Mouse (Mus musculus) lung, adult 18-20 months (tissue): Measurements from ENCODE around the gene Ptprn2.
"Not testable (repeated sequence)": the region's sequence is repeated elsewhere in the genome, so short reads cannot be mapped to it uniquely, and the experiment has no call there.

Experiments
- DNase-seq, 2 experiments: peaks; one replicate each; pipeline ENCODE4 v3.0.0; 2022; ENCODE audit warnings: mixed read lengths in 2 of 2

The Ptprn2 gene

GRCm38 (mm10) chr12:116485591-116486403 is at the start of gene Ptprn2:
Gene Ptprn2, plus strand, starts transcription at chr12:116485720.
- DNase-seq, result peak; percentile 10 to 11

GRCm38 (mm10) chr12:116436125-116436524 is 49.4 kb upstream of the Ptprn2 start:
- DNase-seq, result no peak

DNA sequence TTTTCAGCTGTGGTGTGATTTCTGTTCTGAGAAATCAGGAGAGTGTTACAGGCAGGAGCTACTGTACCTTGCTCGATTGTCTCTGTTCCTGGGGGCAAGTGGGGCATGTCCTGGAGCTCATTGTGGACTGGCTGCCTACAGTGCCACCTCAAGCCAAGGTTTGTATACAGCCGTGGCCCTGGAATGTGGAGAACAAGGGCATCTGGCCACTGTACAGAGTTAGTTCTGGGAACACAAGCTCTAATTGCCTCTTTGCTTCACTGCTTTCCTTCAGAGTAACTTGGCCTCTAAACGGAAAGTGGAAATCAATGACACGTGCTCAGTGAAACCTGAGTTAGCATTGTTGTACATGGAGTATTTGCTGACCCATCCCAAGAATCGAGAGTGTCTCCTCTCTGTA is 46.9 kb upstream of the Ptprn2 start:
- DNase-seq, result no peak

DNA sequence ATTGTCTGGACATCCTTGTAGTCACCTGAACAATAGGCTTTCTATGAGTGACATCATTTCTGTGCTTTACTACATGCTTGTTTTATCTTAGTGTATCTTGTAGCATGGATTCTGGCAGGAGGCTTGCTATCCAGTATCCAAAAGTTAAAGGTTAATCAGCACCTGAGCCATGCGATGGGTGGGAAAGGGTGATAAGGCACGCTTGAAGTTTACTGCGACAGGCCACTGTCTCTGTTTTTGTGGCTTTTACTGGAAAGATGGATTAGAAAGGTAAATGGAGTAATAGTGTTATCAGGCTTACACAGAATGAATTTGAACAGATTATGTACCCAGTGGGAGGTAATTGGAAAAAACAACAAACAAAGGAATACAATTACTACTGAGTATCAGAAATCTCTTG is 43.3 kb upstream of the Ptprn2 start:
- DNase-seq, result no peak

DNA sequence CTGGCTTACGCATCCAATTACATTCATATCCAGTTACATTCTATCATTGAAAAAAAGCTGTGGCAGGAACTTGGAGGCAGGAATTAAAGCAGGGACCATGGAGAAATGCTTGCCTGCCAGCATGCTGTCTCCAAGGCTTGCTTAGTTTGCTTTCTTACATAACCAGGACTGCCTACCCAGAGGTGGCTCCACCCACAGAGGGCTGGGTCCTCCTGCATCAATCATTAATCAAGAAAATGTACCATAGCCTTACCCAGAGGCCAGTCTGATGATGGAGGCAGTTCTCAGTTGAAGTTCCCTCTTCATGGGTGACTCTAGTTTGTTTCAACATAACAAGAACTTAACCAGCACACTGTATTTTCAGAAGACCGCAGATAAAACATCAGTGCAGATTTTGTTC is 36.0 kb upstream of the Ptprn2 start:
- DNase-seq, result no peak

DNA sequence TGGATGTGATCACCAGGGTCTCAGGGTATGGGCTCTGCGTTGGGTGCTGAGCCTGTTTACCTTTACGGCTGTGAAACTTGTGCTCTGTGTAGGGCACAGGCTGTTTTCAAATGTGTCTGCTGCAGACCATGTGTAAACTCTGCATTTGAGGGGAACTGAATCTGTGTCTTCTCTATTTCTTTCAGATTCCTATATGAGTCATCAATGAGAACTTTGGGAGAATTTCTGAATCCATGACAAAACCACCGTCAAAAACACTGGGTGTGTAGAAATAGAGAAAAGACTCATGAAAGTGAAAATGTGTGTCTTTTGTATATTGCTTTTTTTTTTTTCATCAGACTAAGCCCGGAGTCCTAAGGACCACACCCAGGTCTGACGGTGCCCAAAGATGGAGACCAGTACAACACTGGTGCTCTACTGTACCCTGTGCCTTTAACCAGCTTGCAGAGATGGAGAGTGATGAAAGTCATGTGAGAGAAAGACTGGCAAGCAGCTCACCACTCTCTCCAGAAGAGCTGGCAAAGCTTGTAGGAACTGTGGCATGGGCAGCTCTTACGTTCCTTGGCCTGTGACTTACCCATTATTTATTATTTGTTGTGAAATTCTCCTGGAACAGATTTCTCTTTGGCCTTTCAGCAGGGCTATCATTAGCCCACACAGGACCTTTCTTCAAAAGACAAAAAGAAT is 25.0 kb upstream of the Ptprn2 start:
- DNase-seq, result no peak

DNA sequence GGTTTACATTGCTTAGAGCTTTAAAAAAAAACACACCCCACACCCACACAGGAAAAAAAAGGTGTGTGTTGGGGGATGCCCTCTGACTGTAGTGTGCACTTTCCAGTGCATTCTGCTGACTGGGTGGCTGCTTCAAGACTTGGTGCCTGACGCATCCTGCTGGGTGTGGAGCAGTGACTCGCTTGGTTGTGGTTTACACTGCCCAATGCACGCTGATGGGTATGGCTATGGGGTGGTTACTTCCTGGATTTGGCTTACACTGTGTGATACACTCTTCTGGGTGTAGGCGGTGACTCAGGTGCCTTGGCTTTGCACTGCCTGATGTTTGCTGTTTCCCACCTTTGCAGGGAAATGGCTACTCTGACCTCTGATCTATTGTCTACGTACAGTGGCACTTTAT is 18.5 kb upstream of the Ptprn2 start:
- DNase-seq, result no peak

DNA sequence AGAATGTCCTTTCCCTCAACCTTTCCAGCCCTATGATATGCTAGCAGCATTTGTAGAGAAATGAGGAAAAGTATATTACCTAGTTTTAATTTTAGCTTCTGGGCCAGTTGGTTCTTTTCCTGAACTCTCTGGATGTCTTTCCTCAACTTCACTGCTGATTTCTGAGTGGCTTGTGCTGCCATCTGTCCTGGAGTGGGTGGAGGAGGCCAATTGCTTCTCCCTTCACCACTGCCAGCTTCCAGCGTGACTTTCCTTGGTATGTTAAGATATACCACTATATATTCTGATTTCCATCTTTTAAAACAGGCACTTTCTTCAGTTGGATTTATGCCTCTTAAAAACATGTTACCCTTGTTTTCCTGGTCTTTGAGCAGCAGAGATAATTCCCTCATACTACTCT is 17.2 kb upstream of the Ptprn2 start:
- DNase-seq, result no peak

GRCm38 (mm10) chr12:116469096-116469495 is 16.4 kb upstream of the Ptprn2 start:
- DNase-seq, result no peak

GRCm38 (mm10) chr12:116473264-116473663 is 12.3 kb upstream of the Ptprn2 start:
- DNase-seq, result no peak

DNA sequence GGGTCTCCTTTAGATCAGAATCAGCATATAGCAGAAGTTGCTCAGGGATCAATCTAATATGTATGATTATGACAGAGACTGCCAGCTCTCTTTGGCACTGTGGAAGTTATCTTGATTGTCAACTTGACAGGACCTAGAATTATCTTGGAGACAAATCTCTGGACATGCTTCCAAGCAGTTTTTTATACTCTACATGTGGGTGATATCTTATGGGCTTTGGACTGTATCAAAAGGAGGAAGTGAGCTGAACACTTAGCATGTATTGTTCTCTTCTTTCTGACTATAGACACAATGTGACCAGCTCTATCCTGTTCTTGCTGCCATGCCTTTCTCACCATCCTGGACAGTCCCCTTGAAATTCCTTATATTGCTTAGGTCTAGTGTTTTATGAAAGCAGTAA is 11.8 kb upstream of the Ptprn2 start:
- DNase-seq, result no peak

- DNase-seq, result no peak
Observed at GRCm38 (mm10) chr12:116474676-116475075, 10.8 kb upstream of the Ptprn2 start.

DNA sequence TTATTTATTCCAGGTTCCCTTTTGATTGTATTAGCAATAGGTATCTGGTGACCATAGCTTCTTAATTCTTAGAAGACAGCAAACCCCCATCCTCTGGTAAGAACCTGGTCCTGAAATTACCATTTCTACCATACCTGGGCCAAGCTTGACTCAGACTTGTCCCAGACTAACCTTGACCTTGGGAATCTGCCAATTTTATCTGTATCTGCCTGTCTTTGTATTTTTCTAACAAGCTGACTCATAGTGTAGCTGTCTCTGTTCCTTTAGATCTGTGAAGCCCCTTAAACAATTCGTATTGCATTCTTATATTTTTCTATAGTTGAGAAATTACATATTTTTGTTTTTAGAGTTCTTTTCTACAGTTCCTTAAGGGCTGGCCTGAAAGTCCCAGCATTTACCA is 6.7 kb upstream of the Ptprn2 start:
- DNase-seq, result no peak

DNA sequence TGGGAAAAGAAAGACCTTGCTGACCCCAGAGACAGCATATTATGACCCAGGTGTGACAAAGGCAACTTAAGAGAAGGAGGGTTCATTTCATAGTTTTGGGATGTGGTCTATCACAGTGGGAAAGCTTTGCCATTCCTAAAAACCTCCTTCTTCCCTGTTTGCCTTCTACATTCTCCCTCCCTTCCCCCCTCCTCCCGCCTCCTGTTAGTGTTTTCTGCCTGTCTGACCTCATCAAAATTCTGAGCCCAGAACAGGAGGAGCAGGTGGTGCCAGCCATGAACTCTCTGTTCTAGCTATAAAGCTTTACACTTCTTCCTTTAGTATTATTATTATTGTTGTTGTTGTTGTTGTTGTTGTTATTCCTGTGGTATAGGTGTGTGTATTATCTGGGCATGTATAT is 3.6 kb upstream of the Ptprn2 start:
- DNase-seq, result no peak

- DNase-seq, result no peak
Observed at GRCm38 (mm10) chr12:116483581-116483980, 1.9 kb upstream of the Ptprn2 start.

- no peak for DNase-seq
Observed at GRCm38 (mm10) chr12:116484991-116485390, 529 bp upstream of the Ptprn2 start.

DNA sequence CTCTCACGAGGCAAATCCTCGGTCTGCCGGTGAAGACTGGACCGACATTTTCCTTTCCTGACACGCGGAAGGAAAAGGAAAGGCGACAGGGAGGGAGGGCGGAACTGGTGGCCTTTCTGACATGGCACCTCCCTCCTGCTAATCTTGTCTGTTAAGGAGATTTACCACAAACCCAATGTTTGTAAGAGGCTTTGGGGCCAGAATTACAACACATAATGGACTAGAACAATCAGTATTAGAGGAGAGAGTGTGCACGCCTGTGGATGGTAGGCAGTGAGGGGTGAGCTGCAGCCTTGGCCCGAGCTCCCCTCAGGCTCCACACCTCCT is 847 bp downstream of the Ptprn2 start:
- DNase-seq, result no peak

- DNase-seq, result no peak
Observed at GRCm38 (mm10) chr12:116488836-116489235, 3.3 kb downstream of the Ptprn2 start.

DNA sequence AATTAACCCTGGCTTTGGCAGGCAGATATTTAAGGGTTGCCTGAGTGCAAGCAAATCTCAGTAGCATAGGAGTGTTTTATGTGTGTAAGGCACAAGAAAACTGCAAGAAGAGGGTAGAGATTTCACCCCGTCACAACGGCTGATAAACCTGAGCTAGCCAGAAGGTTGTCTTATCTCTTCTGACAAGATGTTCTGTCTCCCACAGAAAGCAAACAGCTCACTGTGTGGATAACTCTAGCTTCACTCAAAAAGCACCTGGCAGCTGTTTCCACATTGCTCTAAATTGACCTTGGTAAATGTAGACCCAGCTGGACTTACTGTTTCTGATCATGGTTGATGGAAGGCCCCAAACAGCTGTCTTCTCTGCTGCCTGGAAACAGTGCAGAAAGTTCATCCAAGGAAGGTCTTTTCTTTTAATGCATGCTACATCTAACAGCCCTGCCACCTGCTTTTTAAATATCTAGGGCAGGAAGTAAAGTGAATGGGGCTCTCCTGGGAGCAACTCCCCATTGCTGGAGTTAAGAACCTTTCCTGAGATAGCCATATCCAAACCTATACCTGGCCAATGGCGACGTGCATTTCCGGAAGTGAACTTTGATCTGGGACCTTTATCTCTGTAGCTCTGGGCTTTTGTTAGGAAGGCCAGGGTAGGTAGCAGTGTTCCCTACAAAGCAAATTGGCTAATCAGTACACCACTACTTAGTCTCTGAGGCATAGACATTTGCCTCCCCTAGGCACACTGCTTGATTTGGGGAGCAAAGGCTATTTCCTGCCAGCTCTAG is 5.2 kb downstream of the Ptprn2 start:
- DNase-seq, result no peak

DNA sequence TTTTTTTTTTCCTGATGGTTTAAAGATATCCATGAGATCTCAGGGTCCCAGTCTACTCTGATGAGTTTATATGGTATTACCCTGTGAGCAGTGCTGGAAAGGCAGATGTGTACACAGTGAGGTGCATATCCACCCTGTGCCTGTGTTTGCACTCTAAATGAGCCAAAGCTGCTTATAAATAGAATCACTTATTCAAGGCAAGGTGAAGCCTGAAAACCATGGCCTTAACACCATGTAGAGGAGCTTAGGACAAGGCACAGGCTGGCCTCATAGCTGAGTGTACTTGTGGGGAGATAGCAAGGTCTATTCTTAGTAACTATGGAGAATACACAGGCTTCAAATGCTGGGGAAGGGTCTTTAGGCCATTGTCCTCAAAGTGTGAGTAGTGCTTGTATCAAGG is 13.1 kb downstream of the Ptprn2 start:
- no peak for DNase-seq

- DNase-seq, result no peak
Observed at GRCm38 (mm10) chr12:116500652-116501051, 15.1 kb downstream of the Ptprn2 start.

DNA sequence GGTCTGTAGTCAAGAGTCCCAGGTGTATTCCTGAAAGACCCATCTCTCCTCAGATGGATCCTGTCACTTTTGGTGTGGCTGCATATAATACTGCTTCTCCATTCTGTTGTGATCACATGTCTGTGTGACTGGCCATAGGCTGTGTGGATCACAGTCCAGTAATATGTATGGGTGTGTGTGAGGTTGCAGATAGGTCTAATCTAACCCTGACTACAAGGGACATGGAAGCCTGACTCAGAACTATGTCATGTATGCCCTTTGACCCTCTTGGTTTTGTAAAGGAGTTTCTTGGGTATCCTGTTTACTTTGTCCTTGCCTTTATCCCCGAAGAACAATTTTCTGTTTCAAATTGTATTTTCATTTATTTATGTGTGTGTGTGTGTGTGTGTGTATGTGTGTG is 27.0 kb downstream of the Ptprn2 start:
- no peak for DNase-seq

DNA sequence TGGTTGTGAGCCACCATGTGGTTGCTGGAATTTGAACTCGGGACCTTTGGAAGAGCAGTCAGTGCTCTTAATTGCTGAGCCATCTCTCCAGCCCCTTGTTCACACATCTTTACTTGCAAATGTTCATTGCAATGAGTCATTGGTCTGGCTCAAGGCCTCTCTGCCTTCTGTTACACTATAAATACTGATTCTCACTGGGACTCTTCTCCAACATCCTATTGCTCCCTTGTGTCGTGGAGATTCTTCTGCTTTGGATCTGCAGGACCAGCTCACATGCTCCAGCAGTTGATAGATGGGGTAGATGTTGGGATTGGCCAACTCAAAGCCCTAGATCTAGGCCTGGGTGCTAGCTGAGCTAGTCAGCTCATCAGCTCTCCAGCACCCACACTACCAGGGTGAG is 28.3 kb downstream of the Ptprn2 start:
- DNase-seq, result not testable (repeated sequence)

DNA sequence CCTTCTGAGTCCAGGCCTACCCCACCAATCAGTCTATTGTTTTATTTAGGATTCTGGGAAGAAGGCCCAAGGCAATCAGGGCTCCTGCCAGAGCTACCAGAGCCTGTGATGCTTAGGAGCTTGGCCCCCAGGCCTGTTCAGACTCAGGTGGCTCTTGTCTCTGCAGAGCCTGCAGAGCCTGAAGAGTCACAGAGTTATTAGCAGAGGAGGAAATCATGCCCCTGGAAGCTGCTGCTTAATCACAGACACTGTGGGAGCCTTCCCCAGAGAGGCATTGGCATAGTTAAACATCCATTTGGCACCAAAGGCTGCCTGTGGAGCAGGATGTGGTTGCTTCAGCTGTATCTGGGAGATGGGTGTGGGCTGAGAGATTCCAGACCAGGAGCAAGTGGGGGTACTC is 30.3 kb downstream of the Ptprn2 start:
- DNase-seq, result no peak
